25 mouse cellular contexts compared by ENCODE assay signal in the genomic region with DNA sequence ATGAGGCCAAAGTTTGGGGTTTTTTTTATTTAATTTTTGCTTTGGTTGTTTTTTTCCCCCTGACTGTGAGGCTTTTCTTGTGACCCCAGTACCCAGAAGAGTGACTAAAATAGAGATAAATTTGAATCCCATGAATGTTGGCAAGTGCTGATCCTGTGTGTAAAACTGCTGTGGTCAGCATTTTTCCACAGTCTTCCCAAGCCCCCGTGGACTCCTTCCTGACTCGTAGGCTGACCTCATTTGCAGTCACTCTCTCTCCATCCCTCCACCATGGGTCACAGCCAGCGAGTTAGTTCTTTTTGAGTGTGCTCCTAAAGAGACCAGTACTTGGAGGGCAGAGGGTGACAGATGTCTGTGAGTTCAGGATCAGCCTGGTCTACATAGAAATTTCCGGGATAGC.
A peak's percentile ranks its signal among the peaks of the same experiment; 100 is the strongest.
DNase-seq lines count a peak whose midpoint lies in the region; ATAC-seq and TF ChIP-seq lines count a peak whose summit lies in the region.
"Had no signal": no experiment of that assay in that cellular context is flagged by ENCODE, and none has a peak within 500 bp of the region (broad histone marks: within the 10 kb centered on the region; RNA-seq: fewer than 3 reads in every experiment).

No protein-coding gene starts in this region.

- dilution Hi-C loops in CH12.LX (cut with MboI; ENCODE audit: extremely low pct_ligation_motif_present, extremely low pct_unique_long_range_greater_than_20kb, low sequenced_read_pairs): no loop called here

- in situ Hi-C loops in CH12.LX (cut with MboI; ENCODE audit: low pct_ligation_motif_present, low pct_unique_long_range_greater_than_20kb, low sequenced_read_pairs): no loop called here

- no peaks in the 10 kb centered on the region for H3K9me3 ChIP-seq in CH12.LX (replicated peaks; ENCODE audit: low read length)
- no peaks in the 10 kb centered on the region for H3K9me3 ChIP-seq in forebrain, embryonic 12.5 days
- H3K9me3 ChIP-seq: embryonic facial prominence, embryonic 12.5 days; embryonic facial prominence, embryonic 15.5 days; forebrain, embryonic 15.5 days; heart, embryonic 12.5 days; heart, embryonic 15.5 days; hindbrain, embryonic 15.5 days had no signal

- peak; percentile 57 for DNase-seq in kidney, adult 2 months
- DNase-seq in kidney, adult 11 months: no peak
- peak; percentile 54 for DNase-seq in 3T3-L1 (ENCODE audit: low read depth, low spot score)
- DNase-seq in CH12.LX (ENCODE audit: extremely low read depth): no peak
- peak; percentile 77 for DNase-seq in adipocyte (ENCODE audit: low spot score)
- DNase-seq in testis, postnatal 10 days (ENCODE audit: low spot score): no peak
- DNase-seq: adrenal gland, postnatal 10 days; adrenal gland, postnatal 36 days; cerebellum, adult 18-20 months; cerebellum, adult 9-10 months; cerebellum, postnatal 14 days; gastrocnemius, postnatal 10 days; gastrocnemius, postnatal 36 days; heart, adult 18-20 months; heart, postnatal 14 days; heart, postnatal 4 days had no signal

- H3K79me2 ChIP-seq in CH12.LX (replicated peaks; ENCODE audit: control insufficient read depth, extremely low read depth, insufficient read depth, poor library complexity, severe bottlenecking): no peaks in the 10 kb centered on the region

- H3K4me2 ChIP-seq in CH12.LX (ENCODE audit: insufficient read depth, low read depth, poor library complexity, severe bottlenecking): no peak overlapping the region
- no peak overlapping the region for H3K4me2 ChIP-seq in forebrain, embryonic 12.5 days
- H3K4me2 ChIP-seq: embryonic facial prominence, embryonic 12.5 days; embryonic facial prominence, embryonic 15.5 days; forebrain, embryonic 15.5 days; heart, embryonic 12.5 days; heart, embryonic 15.5 days; hindbrain, embryonic 15.5 days had no signal

- H3K36me3 ChIP-seq in kidney, adult 2 months (ENCODE audit: control insufficient read depth, insufficient read depth, low read length): no peaks in the 10 kb centered on the region
- no peaks in the 10 kb centered on the region for H3K36me3 ChIP-seq in CH12.LX (replicated peaks in 1 of 2; ENCODE audit: control insufficient read depth in 1 of 2, insufficient read depth in 1 of 2, low read length in 1 of 2)
- H3K36me3 ChIP-seq in forebrain, embryonic 12.5 days (replicated peaks): no peaks in the 10 kb centered on the region
- H3K36me3 ChIP-seq: embryonic facial prominence, embryonic 12.5 days; embryonic facial prominence, embryonic 15.5 days; forebrain, embryonic 15.5 days; heart, embryonic 12.5 days; heart, embryonic 15.5 days; hindbrain, embryonic 15.5 days had no signal

- H3K27me3 ChIP-seq in kidney, adult 2 months (replicated peaks; ENCODE audit: control insufficient read depth, insufficient read depth, low read length): no peaks in the 10 kb centered on the region
- H3K27me3 ChIP-seq in CH12.LX (replicated peaks): no peaks in the 10 kb centered on the region
- peaks cover 16% of the 10 kb centered on the region for H3K27me3 ChIP-seq in forebrain, embryonic 12.5 days
- H3K27me3 ChIP-seq: embryonic facial prominence, embryonic 15.5 days; forebrain, embryonic 15.5 days had no signal

- 46% methylated on average over 4 of the region's 4 CpGs for WGBS in kidney, adult 2 months
- WGBS in forebrain, embryonic 12.5 days: 73% methylated on average over 4 of the region's 4 CpGs

- no peak for TF ChIP-seq EP300 in CH12.LX (IDR thresholded peaks at IDR 0.05; ENCODE audit: low read length)

- no peak for TF ChIP-seq RAD21 in CH12.LX (IDR thresholded peaks at IDR 0.05; ENCODE audit: low read depth, low read length)

- H3K4me1 ChIP-seq in kidney, adult 2 months (ENCODE audit: control insufficient read depth, insufficient read depth, low read length): peaks cover 29% of the 10 kb centered on the region
- peaks cover 6 to 21% of the 10 kb centered on the region in 2 experiments; a peak in 3 of 4 replicates for H3K4me1 ChIP-seq in CH12.LX (ENCODE audit: control insufficient read depth in 1 of 2, insufficient read depth in 2 of 2)
- peaks cover 8% of the 10 kb centered on the region for H3K4me1 ChIP-seq in forebrain, embryonic 12.5 days
- H3K4me1 ChIP-seq: embryonic facial prominence, embryonic 12.5 days had no signal

- H3K4me3 ChIP-seq in kidney, adult 2 months (ENCODE audit: insufficient read depth, low read depth, low read length): no peak overlapping the region
- no peak overlapping the region for H3K4me3 ChIP-seq in CH12.LX (replicated peaks in 1 of 3; ENCODE audit: low read depth in 2 of 3, low read length in 2 of 3, poor library complexity in 1 of 3)
- no peak overlapping the region for H3K4me3 ChIP-seq in forebrain, embryonic 12.5 days (replicated peaks)
- H3K4me3 ChIP-seq: embryonic facial prominence, embryonic 12.5 days; embryonic facial prominence, embryonic 15.5 days; forebrain, embryonic 15.5 days; heart, embryonic 12.5 days; heart, embryonic 15.5 days; hindbrain, embryonic 15.5 days had no signal

- no peak for TF ChIP-seq POLR2A in kidney, adult 2 months (IDR thresholded peaks at IDR 0.05; ENCODE audit: low read depth, low read length)
- no peak for TF ChIP-seq POLR2A in CH12.LX (IDR thresholded peaks at IDR 0.05; ENCODE audit: low read depth, low read length)

- ATAC-seq in forebrain, embryonic 12.5 days (ENCODE audit: low FRiP score): no peak
- ATAC-seq: activated CD4-positive, CD25-positive, alpha-beta regulatory T cell, adult 4 months; forebrain, embryonic 15.5 days; intestine, postnatal 0 days had no signal

- TF ChIP-seq CTCF in kidney, adult 2 months (conservative IDR thresholded peaks at IDR 0.05; ENCODE audit: insufficient read depth, insufficient read length, low read depth, low read length): no peak
- no peak for TF ChIP-seq CTCF in CH12.LX (conservative IDR thresholded peaks at IDR 0.05 in 1 of 2, IDR thresholded peaks at IDR 0.05 in 1 of 2; ENCODE audit: low read depth in 2 of 2, low read length in 2 of 2)

- H3K9ac ChIP-seq in CH12.LX (ENCODE audit: insufficient read depth, low read depth): no peak overlapping the region
- H3K9ac ChIP-seq in forebrain, embryonic 12.5 days: no peak overlapping the region
- H3K9ac ChIP-seq: embryonic facial prominence, embryonic 12.5 days; embryonic facial prominence, embryonic 15.5 days; forebrain, embryonic 15.5 days; heart, embryonic 12.5 days; heart, embryonic 15.5 days; hindbrain, embryonic 15.5 days had no signal

- peak overlapping the region; percentile 8; the same call in 1 of the 2 replicates for H3K27ac ChIP-seq in kidney, adult 2 months (ENCODE audit: insufficient read depth, low read depth, low read length)
- H3K27ac ChIP-seq in CH12.LX (ENCODE audit: insufficient read depth, low read depth): no peak overlapping the region
- H3K27ac ChIP-seq in forebrain, embryonic 12.5 days: no peak overlapping the region
- H3K27ac ChIP-seq: embryonic facial prominence, embryonic 12.5 days; embryonic facial prominence, embryonic 15.5 days; forebrain, embryonic 15.5 days; heart, embryonic 15.5 days; hindbrain, embryonic 15.5 days had no signal

TF ChIP-seq in CH12.LX, 34 proteins besides CTCF, POLR2A, EP300 and RAD21:
- TF ChIP-seq ZC3H11A (IDR thresholded peaks at IDR 0.05; ENCODE audit: low read depth, low read length): no peak
- TF ChIP-seq MAFK (IDR thresholded peaks at IDR 0.05; ENCODE audit: insufficient replicate concordance, low read length): peak; percentile 90
TF ChIP-seq in CH12.LX: peak in this region for 1.

Comparison
In these comparisons a context has a peak if more than half of its experiments do, and no peak if none do; other contexts are left out.
1. DNase-seq: peak in kidney, adult 2 months (single experiment), 3T3-L1 (single experiment) and adipocyte (single experiment); none in kidney, adult 11 months (single experiment), CH12.LX (single experiment) and testis, postnatal 10 days (single experiment).